Mouse (Mus musculus): ENCODE results near the gene Stk24.

DNA sequence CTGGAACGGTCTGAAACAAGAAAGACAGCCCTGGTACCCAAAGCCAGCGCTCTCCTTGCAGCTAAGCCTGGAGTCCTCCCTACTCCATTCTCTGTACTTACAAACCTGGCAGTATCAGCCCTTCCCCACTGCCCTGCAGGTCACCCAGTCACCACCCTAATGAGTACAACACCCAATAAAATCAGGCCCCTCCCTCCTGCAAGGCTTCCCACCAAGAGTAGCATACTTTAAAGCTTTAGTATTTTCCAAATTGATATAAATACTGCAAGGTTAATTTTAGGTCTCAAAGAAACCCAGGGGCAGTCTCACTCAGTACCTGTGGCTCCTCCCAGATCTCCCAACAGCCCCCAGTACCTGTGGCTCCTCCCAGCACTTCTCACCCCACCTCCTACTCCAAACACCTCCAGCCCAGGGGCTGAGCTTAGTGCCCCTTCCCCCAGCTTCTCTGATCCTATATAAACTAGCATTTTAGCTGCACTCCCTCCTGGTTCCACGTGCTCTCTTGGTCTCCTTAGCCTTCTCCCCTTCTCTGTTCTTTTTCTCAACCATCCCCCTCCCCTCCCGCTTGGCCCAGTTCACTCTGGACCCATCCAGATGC is 11.6 kb downstream of the Stk24 start:
- TF ChIP-seq CTCF (IDR thresholded peaks at IDR 0.05; ENCODE audit: control insufficient read depth, insufficient read depth, insufficient replicate concordance, low read depth, low read length) (no peak), POLR2A (IDR thresholded peaks at IDR 0.05; ENCODE audit: control insufficient read depth, low read depth, low read length) (no peak)

Measured in testis, adult 2 months (tissue).